Mouse (Mus musculus) embryonic facial prominence, embryonic 14.5 days (tissue): ENCODE results near the gene Zbtb45. TPM values are rescaled to one million over a fixed set of nuclear protein-coding genes. Genes with fewer than 3 reads are reported as not detected.

Source experiments
- ATAC-seq: fragments of 200-750 bp; cut with Nextera tagmentation; 2 replicates; pipeline ENCODE4 v1.8.0; 2017; ENCODE audit warnings: low read depth, moderate number of reproducible peaks, moderate TSS enrichment
- DNase-seq: peaks from one replicate; pipeline ENCODE4 v3.0.0-alpha.2; 2015; ENCODE audit warnings: low spot score
- H3K27ac ChIP-seq: fragments of 300-500 bp; sonication (generic); replicated peaks from 2 replicates; pipeline ENCODE4 v1.5.1; 2014; ENCODE audit warnings: low read depth, mild to moderate bottlenecking, low read length, moderate library complexity
- H3K27me3 ChIP-seq: fragments of 300-500 bp; sonication (generic); replicated peaks from 2 replicates; pipeline ENCODE4 v1.6.1; 2014; ENCODE audit warnings: low read length; ENCODE audit not compliant: control insufficient read depth, insufficient read depth
- H3K36me3 ChIP-seq: fragments of 300-500 bp; sonication (generic); 2 replicates; pipeline ENCODE4 v1.6.1; 2014; ENCODE audit warnings: low read length, mixed read lengths; ENCODE audit not compliant: control insufficient read depth, insufficient read depth
- H3K4me1 ChIP-seq: fragments of 300-500 bp; sonication (generic); 2 replicates; pipeline ENCODE4 v1.6.1; 2014; ENCODE audit warnings: antibody characterized with exemption, low read length; ENCODE audit not compliant: control insufficient read depth, insufficient read depth
- H3K4me2 ChIP-seq: fragments of 300-500 bp; sonication (generic); 2 replicates; pipeline ENCODE4 v1.6.1; 2014; ENCODE audit warnings: low read depth, mild to moderate bottlenecking, low read length, moderate library complexity, mixed read lengths
- H3K4me3 ChIP-seq: fragments of 300-500 bp; sonication (generic); 2 replicates; pipeline ENCODE4 v1.5.1; 2014; ENCODE audit warnings: low read depth, mild to moderate bottlenecking, low read length
- H3K9ac ChIP-seq: fragments of 300-500 bp; sonication (generic); 2 replicates; pipeline ENCODE4 v1.6.1; 2014; ENCODE audit warnings: low read depth, mild to moderate bottlenecking, low read length, moderate library complexity, mixed read lengths
- H3K9me3 ChIP-seq: fragments of 300-500 bp; sonication (generic); 2 replicates; pipeline ENCODE4 v1.6.1; 2016; ENCODE audit warnings: low read length; ENCODE audit not compliant: control insufficient read depth
- WGBS: fragments of 180-500 bp; shearing (Covaris S2); extraction: QIAGEN DNeasy Blood & Tissue Kit; methylation state at CpG from one replicate; pipeline ENCODE4 v1.1.7; 2014; 5-methylcytosine and 5-hydroxymethylcytosine counted together
- polyA plus RNA-seq: library from polyadenylated mRNA; unstranded; fragments of >200 nt; fragmentation: Nextera tagmentation; extraction: Ambion mirVana; gene quantifications from 2 replicates; pipeline ENCODE4 v1.2.1, GENCODE M21; 2014

Zbtb45 gene
- polyA plus RNA-seq, 1 experiment from 2014 or later = 20.0 TPM

GRCm38 (mm10) chr7:12978931-12979722 is 30.7 kb downstream of the Zbtb45 start:
- H3K9me3 ChIP-seq = no peaks in the 10 kb centered on the region
- H3K27me3 ChIP-seq = no peaks in the 10 kb centered on the region
- H3K36me3 ChIP-seq = peaks cover 10% of the 10 kb centered on the region; the same call in 1 of the 2 replicates
- H3K27ac ChIP-seq = peak overlapping the region; percentile 93
- ATAC-seq = no peak
- WGBS = 83% methylated on average over 18 of the region's 18 CpGs
- peaks cover 4% of the 10 kb centered on the region; the same call in 1 of the 2 replicates for H3K4me1 ChIP-seq
- peak overlapping the region; percentile 65; the same call in 1 of the 2 replicates for H3K9ac ChIP-seq
- no peak for DNase-seq
- peak overlapping the region; percentile 50; the same call in 1 of the 2 replicates for H3K4me3 ChIP-seq
- H3K4me2 ChIP-seq = peak overlapping the region; percentile 71

- peak within 1 kb of the TSS; percentile 93 for H3K27ac ChIP-seq
- DNase-seq (peak; percentile 99), ATAC-seq (peak; percentile 98)
- H3K9ac ChIP-seq = peak within 1 kb of the TSS; percentile 65
- WGBS = under 1% methylated on average over 36 of the region's 49 CpGs
- H3K4me1 ChIP-seq = peaks cover 4% of the 10 kb centered on the region; the same call in 1 of the 2 replicates
- peaks cover 10% of the 10 kb centered on the region; the same call in 1 of the 2 replicates for H3K36me3 ChIP-seq
- H3K4me2 ChIP-seq = peak within 1 kb of the TSS; percentile 71
- H3K4me3 ChIP-seq = peak within 1 kb of the TSS; percentile 50
- H3K27me3 ChIP-seq = no peaks in the 10 kb centered on the region
- no peaks in the 10 kb centered on the region for H3K9me3 ChIP-seq
These were observed 32.0 kb downstream of the Zbtb45 start, which contains the start of gene Zfp446 for GRCm38 (mm10) chr7:12977682-12978389. Gene Zfp446 (plus strand): TSS chr7:12977848.

- peaks cover 39% of the 10 kb centered on the region for H3K36me3 ChIP-seq
These were observed 38.9 kb downstream of the Zbtb45 start for GRCm38 (mm10) chr7:12970906-12971305.

GRCm38 (mm10) chr7:12966104-12966845 is 43.6 kb downstream of the Zbtb45 start:
- Histone ChIP-seq H3K27me3 (no peaks in the 10 kb centered on the region), H3K36me3 (peaks cover 27% of the 10 kb centered on the region), H3K4me3 (peak overlapping the region; percentile 83), H3K9me3 (no peaks in the 10 kb centered on the region), H3K4me2 (peak overlapping the region; percentile 67), H3K9ac (peak overlapping the region; percentile 89), H3K4me1 (peaks cover 18% of the 10 kb centered on the region), H3K27ac (peak overlapping the region; percentile 91)
- peak; percentile 29 for DNase-seq
- under 1% methylated on average over 29 of the region's 29 CpGs for WGBS
- ATAC-seq = peak; percentile 51

More at GRCm38 (mm10) chr7:12970906-12971305, 38.9 kb downstream of the Zbtb45 start:
- Histone ChIP-seq H3K4me2 (no peak overlapping the region), H3K4me1 (peaks cover 10% of the 10 kb centered on the region), H3K4me3 (no peak overlapping the region), H3K27ac (no peak overlapping the region), H3K27me3 (no peaks in the 10 kb centered on the region), H3K9ac (no peak overlapping the region), H3K9me3 (no peaks in the 10 kb centered on the region)
- 92% methylated on average over 25 of the region's 25 CpGs for WGBS
- no peak for DNase-seq
- ATAC-seq = no peak

GRCm38 (mm10) chr7:12965678-12966091 is 44.1 kb downstream of the Zbtb45 start, which contains the start of gene Zfp324:
Gene Zfp324 (plus strand): TSS chr7:12965838.
- Histone ChIP-seq H3K4me2 (peak within 1 kb of the TSS; percentile 67), H3K9me3 (no peaks in the 10 kb centered on the region), H3K27me3 (no peaks in the 10 kb centered on the region), H3K9ac (peak within 1 kb of the TSS; percentile 89), H3K36me3 (peaks cover 21% of the 10 kb centered on the region), H3K4me1 (peaks cover 18% of the 10 kb centered on the region), H3K4me3 (peak within 1 kb of the TSS; percentile 83), H3K27ac (peak within 1 kb of the TSS; percentile 91)
- under 1% methylated on average over 23 of the region's 23 CpGs for WGBS
- peak; percentile 96 for DNase-seq
- ATAC-seq = peak; percentile 94

- H3K9ac ChIP-seq = peak overlapping the region; percentile 61
- peak overlapping the region; percentile 44 for H3K4me3 ChIP-seq
- H3K36me3 ChIP-seq = no peaks in the 10 kb centered on the region
- H3K4me1 ChIP-seq = peaks cover 9% of the 10 kb centered on the region
- H3K9me3 ChIP-seq = no peaks in the 10 kb centered on the region
- WGBS = 3% methylated on average over 29 of the region's 29 CpGs
- H3K27ac ChIP-seq = peak overlapping the region; percentile 91
- H3K4me2 ChIP-seq = peak overlapping the region; percentile 64
- no peaks in the 10 kb centered on the region for H3K27me3 ChIP-seq
- peak; percentile 72 for ATAC-seq
- DNase-seq = peak; percentile 94
These were observed 48.2 kb downstream of the Zbtb45 start for GRCm38 (mm10) chr7:12961511-12962141.

GRCm38 (mm10) chr7:12959718-12960117 is 50.1 kb downstream of the Zbtb45 start:
- H3K9me3 ChIP-seq = no peaks in the 10 kb centered on the region
- no peak overlapping the region for H3K27ac ChIP-seq
- peaks cover 1% of the 10 kb centered on the region; the same call in 1 of the 2 replicates for H3K4me1 ChIP-seq
- H3K4me3 ChIP-seq = no peak overlapping the region
- DNase-seq = no peak
- H3K36me3 ChIP-seq = no peaks in the 10 kb centered on the region
- no peak overlapping the region for H3K9ac ChIP-seq
- no peak for ATAC-seq
- no peak overlapping the region for H3K4me2 ChIP-seq
- 12% methylated on average over 4 of the region's 4 CpGs for WGBS
- no peaks in the 10 kb centered on the region for H3K27me3 ChIP-seq
